Mouse (Mus musculus) CH12.LX (cell line): ENCODE results near the gene Strn. TPM values are rescaled to one million over a fixed set of nuclear protein-coding genes. Genes with fewer than 3 reads are reported as not detected.

ENCODE experiments used
- DNase-seq: peaks from one replicate; pipeline ENCODE4 v3.0.0-alpha.2; 2013; ENCODE audit errors: extremely low read depth
- H3K27ac ChIP-seq: 2 replicates; pipeline ENCODE4 v1.5.1; 2012; ENCODE audit warnings: low read depth, mild to moderate bottlenecking, control low read depth, moderate library complexity; ENCODE audit not compliant: insufficient read depth
- H3K27me3 ChIP-seq: replicated peaks from 2 replicates; pipeline ENCODE3; 2012; ENCODE audit warnings: inconsistent platforms
- H3K36me3 ChIP-seq, 2 experiments: replicated peaks in 1 of 2; 2 replicates each; pipeline versions ENCODE3 to v1.6.1; 2012; ENCODE audit warnings: inconsistent platforms in 1 of 2, low read length in 1 of 2, mild to moderate bottlenecking in 1 of 2, mixed read lengths in 1 of 2, moderate library complexity in 1 of 2; ENCODE audit not compliant: control insufficient read depth in 1 of 2, insufficient read depth in 1 of 2
- H3K4me1 ChIP-seq, 2 experiments: 2 replicates each; pipeline ENCODE4 v1.6.1; 2012; ENCODE audit warnings: inconsistent platforms in 1 of 2, moderate library complexity in 1 of 2; ENCODE audit not compliant: insufficient read depth in 2 of 2, control insufficient read depth in 1 of 2
- H3K4me2 ChIP-seq: 2 replicates; pipeline ENCODE4 v1.6.1; 2012; ENCODE audit warnings: low read depth, mild to moderate bottlenecking, control low read depth; ENCODE audit not compliant: poor library complexity, insufficient read depth, severe bottlenecking
- H3K4me3 ChIP-seq, 3 experiments: fragments of 150-350 bp in 1 of 3; sonication (generic) in 1 of 3; replicated peaks in 1 of 3; 2 replicates each; pipeline versions ENCODE3 to v1.5.1; 2011 to 2012; ENCODE audit warnings: low read depth in 2 of 3, low read length in 2 of 3, mild to moderate bottlenecking in 2 of 3, moderate library complexity in 2 of 3, control low read depth in 1 of 3, improper control_type of control experiment in 1 of 3, inconsistent platforms in 1 of 3, mixed read lengths in 1 of 3; ENCODE audit not compliant: poor library complexity in 1 of 3
- H3K79me2 ChIP-seq: replicated peaks from 2 replicates; pipeline ENCODE4 v1.6.1; 2012; ENCODE audit warnings: mild to moderate bottlenecking, moderate library complexity; ENCODE audit not compliant: control insufficient read depth, poor library complexity, insufficient read depth, severe bottlenecking; ENCODE audit errors: extremely low read depth
- H3K9ac ChIP-seq: 2 replicates; pipeline ENCODE4 v1.6.1; 2012; ENCODE audit warnings: low read depth, mild to moderate bottlenecking, control low read depth, moderate library complexity; ENCODE audit not compliant: insufficient read depth
- H3K9me3 ChIP-seq: replicated peaks from 2 replicates; pipeline ENCODE3; 2012; ENCODE audit warnings: low read length, inconsistent platforms, mixed read lengths
- BHLHE40 ChIP-seq: IDR thresholded peaks from 2 replicates; pipeline ENCODE4 v1.6.1; 2011; ENCODE audit warnings: mild to moderate bottlenecking, low read depth, low read length, improper control_type of control experiment
- CTCF ChIP-seq, 2 experiments: IDR thresholded peaks in 1 of 2; conservative IDR thresholded peaks in 1 of 2; 2 replicates each; pipeline ENCODE4 v1.5.1; 2011 to 2012; ENCODE audit warnings: low read depth in 2 of 2, low read length in 2 of 2, improper control_type of control experiment in 1 of 2, inconsistent platforms in 1 of 2, mild to moderate bottlenecking in 1 of 2, moderate library complexity in 1 of 2
- ELF1 ChIP-seq: IDR thresholded peaks from 2 replicates; pipeline ENCODE4 v1.6.1; 2014; ENCODE audit warnings: low read depth, mild to moderate bottlenecking, inconsistent platforms, low read length, improper control_type of control experiment
- ETS1 ChIP-seq: conservative IDR thresholded peaks from 2 replicates; pipeline ENCODE4 v1.6.1; 2012; ENCODE audit warnings: low read depth, mild to moderate bottlenecking, inconsistent platforms, low read length, improper control_type of control experiment, moderate library complexity
- IRF4 ChIP-seq: IDR thresholded peaks from 2 replicates; pipeline ENCODE4 v1.6.1; 2014; ENCODE audit warnings: low read depth, mild to moderate bottlenecking, inconsistent platforms, low read length, improper control_type of control experiment
- JUN ChIP-seq: IDR thresholded peaks from 2 replicates; pipeline ENCODE4 v1.6.1; 2011; ENCODE audit warnings: low read depth, mild to moderate bottlenecking, low read length, improper control_type of control experiment, moderate library complexity; ENCODE audit not compliant: insufficient read depth
- JUND ChIP-seq: conservative IDR thresholded peaks from 2 replicates; pipeline ENCODE4 v1.6.1; 2011; ENCODE audit warnings: low read depth, low read length, improper control_type of control experiment
- MAFK ChIP-seq: IDR thresholded peaks from 2 replicates; pipeline ENCODE4 v1.6.1; 2011; ENCODE audit warnings: low read length, improper control_type of control experiment; ENCODE audit not compliant: insufficient replicate concordance
- MAX ChIP-seq: IDR thresholded peaks from 2 replicates; pipeline ENCODE4 v1.6.1; 2011; ENCODE audit warnings: low read length, improper control_type of control experiment
- NELFE ChIP-seq: IDR thresholded peaks from 2 replicates; pipeline ENCODE4 v1.6.1; 2011; ENCODE audit warnings: low read depth, low read length, improper control_type of control experiment
- RAD21 ChIP-seq: IDR thresholded peaks from 2 replicates; pipeline ENCODE4 v1.6.1; 2011; ENCODE audit warnings: low read depth, mild to moderate bottlenecking, low read length, improper control_type of control experiment, moderate library complexity
- SIN3A ChIP-seq: IDR thresholded peaks from 2 replicates; pipeline ENCODE4 v1.6.1; 2012; ENCODE audit warnings: low read length, improper control_type of control experiment, inconsistent platforms
- SMC3 ChIP-seq: IDR thresholded peaks from 2 replicates; pipeline ENCODE4 v1.6.1; 2011; ENCODE audit warnings: low read depth, low read length, improper control_type of control experiment
- USF1 ChIP-seq: IDR thresholded peaks from 2 replicates; pipeline ENCODE4 v1.6.1; 2014; ENCODE audit warnings: low read depth, mild to moderate bottlenecking, inconsistent platforms, low read length, improper control_type of control experiment
- USF2 ChIP-seq: conservative IDR thresholded peaks from 2 replicates; pipeline ENCODE4 v1.6.1; 2011; ENCODE audit warnings: low read depth, low read length, improper control_type of control experiment
- ZC3H11A ChIP-seq: IDR thresholded peaks from 2 replicates; pipeline ENCODE4 v1.6.1; 2012; ENCODE audit warnings: low read depth, mild to moderate bottlenecking, inconsistent platforms, low read length, improper control_type of control experiment
- ZKSCAN1 ChIP-seq: IDR thresholded peaks from 2 replicates; pipeline ENCODE4 v1.6.1; 2012; ENCODE audit warnings: low read depth, inconsistent platforms, low read length, improper control_type of control experiment, borderline replicate concordance
- dilution Hi-C: fragments of 300-500 bp; cut with MboI; formaldehyde crosslinking; loops from 2 replicates; pipeline ENCODE4 v1.14.3; 2020; ENCODE audit warnings: low sequenced_read_pairs; ENCODE audit not compliant: extremely low pct_unique_long_range_greater_than_20kb, extremely low pct_ligation_motif_present
- in situ Hi-C: fragments of 300-500 bp; cut with MboI; formaldehyde crosslinking; loops from 3 replicates; pipeline ENCODE4 v1.14.3; 2019; ENCODE audit warnings: low sequenced_read_pairs, low pct_ligation_motif_present, low pct_unique_long_range_greater_than_20kb, mixed read lengths
- polyA plus RNA-seq: library from polyadenylated mRNA; unstranded; fragments of >175 nt; gene quantifications from 2 replicates; pipeline ENCODE4 v1.2.1, GENCODE M21; 2012; ENCODE audit warnings: low read depth; ENCODE audit not compliant: insufficient read length
- total RNA-seq, 2 experiments: library from RNA; depleted of rRNA; stranded (reverse); fragments of 300-350 nt in 1 of 2; fragments of >200 nt in 1 of 2; gene quantifications; 2 replicates each; pipeline ENCODE4 v1.2.3; 2012 to 2014

Gene Strn
- total and polyA plus RNA-seq, 3 experiments = 9.9 to 14.3 (median 12.3) TPM

DNA sequence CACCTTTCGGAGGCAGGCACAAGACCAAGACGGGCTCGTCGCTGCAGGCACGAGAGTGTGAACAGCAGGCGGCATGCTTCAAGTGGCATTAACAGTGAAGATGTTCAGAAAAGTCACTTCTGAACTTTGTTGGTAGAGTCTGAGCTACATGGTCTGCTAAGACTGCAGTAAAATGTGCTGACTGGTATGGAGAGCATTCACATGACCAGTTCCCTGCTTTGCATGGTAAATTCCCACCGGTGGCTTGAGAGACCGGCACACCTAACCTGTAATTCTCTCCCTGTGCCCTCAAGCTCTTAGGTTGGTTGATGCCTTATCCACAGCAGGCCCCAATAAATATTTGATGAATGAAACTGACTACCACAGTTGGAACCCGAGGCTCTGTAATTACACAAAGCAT lies 11.4 kb upstream of the Strn start:
- Histone ChIP-seq H3K4me1 (peaks cover 4 to 39% of the 10 kb centered on the region in 2 experiments; a peak in 3 of 4 replicates), H3K4me2 (no peak overlapping the region), H3K9ac (no peak overlapping the region), H3K9me3 (no peaks in the 10 kb centered on the region), H3K79me2 (no peaks in the 10 kb centered on the region), H3K27ac (no peak overlapping the region), H3K36me3 (peaks cover 0 to 14% of the 10 kb centered on the region in 2 experiments), H3K27me3 (no peaks in the 10 kb centered on the region), H3K4me3 (peak overlapping the region in 1 of 3 experiments; percentile 15)
- dilution Hi-C loops (no loop called here), in situ Hi-C loops (no loop called here)
- TF ChIP-seq BHLHE40 (peak; percentile 72), ETS1 (0 out of 2 replicates have a peak, but pooled peaks have one; percentile 17), IRF4 (0 out of 2 replicates have a peak, but pooled peaks have one; percentile 10), JUND (no peak), MAFK (peak; percentile 68), MAX (0 out of 2 replicates have a peak, but pooled peaks have one; percentile 20)
- DNase-seq = no peak

DNA sequence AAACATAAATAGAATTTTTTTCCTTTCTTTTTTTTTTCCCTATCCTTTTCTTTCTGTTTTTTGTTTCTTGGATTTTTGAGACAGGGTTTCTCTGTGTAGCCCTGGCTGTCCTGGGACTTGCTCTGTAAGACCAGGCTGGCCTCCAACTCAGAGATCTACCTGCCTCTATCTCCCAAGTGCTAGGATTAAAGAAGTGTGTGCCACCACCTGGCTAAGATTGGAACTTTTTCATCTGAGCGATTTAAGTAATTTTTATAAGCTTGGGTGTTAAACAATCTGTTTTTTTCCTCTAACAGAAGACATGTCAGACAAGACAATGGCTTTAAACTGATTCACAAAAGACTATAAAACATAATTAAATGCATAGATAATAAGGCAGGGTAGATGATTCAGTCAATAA lies 1.4 kb upstream of the Strn start:
- TF ChIP-seq RAD21 (peak; percentile 29), USF2 (no peak), SMC3 (peak; percentile 29), CTCF (conservative IDR thresholded peaks at IDR 0.05 in 1 of 2, IDR thresholded peaks at IDR 0.05 in 1 of 2; ENCODE audit: low read depth in 2 of 2, low read length in 2 of 2) (peak in 1 of 2 experiments; percentile 50; a peak in 2 of 4 replicates), ELF1 (no peak), JUND (no peak)
- TF ChIP-seq, all 38 proteins: peak for 3
- no peak overlapping the region for H3K27ac ChIP-seq
- peaks cover 4% of the 10 kb centered on the region; the same call in 1 of the 2 replicates for H3K79me2 ChIP-seq
- H3K27me3 ChIP-seq = no peaks in the 10 kb centered on the region
- H3K36me3 ChIP-seq = no peaks in the 10 kb centered on the region
- peaks cover 2 to 26% of the 10 kb centered on the region in 2 experiments; a peak in 3 of 4 replicates for H3K4me1 ChIP-seq
- no peak overlapping the region for H3K4me2 ChIP-seq
- H3K9me3 ChIP-seq = no peaks in the 10 kb centered on the region
- in situ Hi-C loops (no loop called here), dilution Hi-C loops (no loop called here)
- H3K9ac ChIP-seq = no peak overlapping the region
- no peak for DNase-seq
- H3K4me3 ChIP-seq = no peak overlapping the region

- TF ChIP-seq ZC3H11A (no peak), SMC3 (no peak), SIN3A (no peak), NELFE (no peak), JUND (no peak), ZKSCAN1 (no peak), JUN (no peak), USF1 (no peak)
- TF ChIP-seq, all 38 proteins: peak for 0
- H3K4me3 ChIP-seq = no peak overlapping the region
- H3K36me3 ChIP-seq = no peaks in the 10 kb centered on the region
- no peaks in the 10 kb centered on the region for H3K27me3 ChIP-seq
- H3K4me1 ChIP-seq = peaks cover 2 to 24% of the 10 kb centered on the region in 2 experiments; a peak in 3 of 4 replicates
- no peak overlapping the region for H3K27ac ChIP-seq
- H3K79me2 ChIP-seq = peaks cover 6% of the 10 kb centered on the region
- in situ Hi-C loops (no loop called here), dilution Hi-C loops (no loop called here)
- no peak for DNase-seq
- H3K9ac ChIP-seq = no peak overlapping the region
- H3K4me2 ChIP-seq = no peak overlapping the region
- H3K9me3 ChIP-seq = no peaks in the 10 kb centered on the region
Observed at GRCm38 (mm10) chr17:78737771-78738170, 775 bp upstream of the Strn start.
